Mouse (Mus musculus): ENCODE measurements around the gene Muc1.

GRCm38 (mm10) chr3:89231772-89232275, 3.0 kb downstream of the Muc1 start:
- no peak for TF ChIP-seq CTCF (IDR thresholded peaks at IDR 0.05; ENCODE audit: control insufficient read depth, insufficient read depth, insufficient replicate concordance, low read depth, low read length)
- TF ChIP-seq POLR2A (IDR thresholded peaks at IDR 0.05; ENCODE audit: control insufficient read depth, low read depth, low read length), result no peak

Data from testis, adult 2 months (tissue).